Mouse (Mus musculus): ENCODE data around the gene Syn1. TPM values are rescaled to one million over a fixed set of nuclear protein-coding genes. Genes with fewer than 3 reads are reported as not detected.
A peak's percentile ranks its signal among the peaks of the same experiment; 100 is the strongest.

The Syn1 gene
- polyA plus RNA-seq, 1 experiment from 2014 or later = 2.1 TPM

DNA sequence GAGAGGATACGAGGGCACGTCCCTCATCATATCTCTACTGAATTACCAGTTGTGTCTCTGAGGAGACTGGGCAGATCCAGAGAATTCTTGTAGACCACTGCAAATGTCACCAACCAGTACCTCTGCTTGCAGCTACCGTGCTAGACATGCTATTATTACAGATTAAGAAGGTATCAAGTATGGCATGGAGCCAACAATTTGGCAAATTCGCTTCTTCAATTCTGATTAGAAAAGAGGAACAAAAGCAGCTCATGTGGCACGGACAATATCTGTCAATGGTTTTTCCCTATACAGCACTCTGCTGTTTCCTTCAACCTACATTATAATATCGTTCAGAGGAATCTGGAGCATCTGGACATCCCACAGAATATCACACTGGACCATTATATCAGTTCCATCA, 7.1 kb downstream of the Syn1 start:
- Histone ChIP-seq H3K4me1 (no peaks in the 10 kb centered on the region), H3K9me3 (no peaks in the 10 kb centered on the region), H3K27me3 (ENCODE audit: poor library complexity, severe bottlenecking) (no peaks in the 10 kb centered on the region; the same call in 1 of the 2 replicates), H3K4me3 (no peak overlapping the region), H3K27ac (no peak overlapping the region), H3K36me3 (replicated peaks) (no peaks in the 10 kb centered on the region)
- 83% methylated on average over 6 of the region's 6 CpGs for WGBS
- no peak for DNase-seq (ENCODE audit: extremely low spot score, low spot score)

DNA sequence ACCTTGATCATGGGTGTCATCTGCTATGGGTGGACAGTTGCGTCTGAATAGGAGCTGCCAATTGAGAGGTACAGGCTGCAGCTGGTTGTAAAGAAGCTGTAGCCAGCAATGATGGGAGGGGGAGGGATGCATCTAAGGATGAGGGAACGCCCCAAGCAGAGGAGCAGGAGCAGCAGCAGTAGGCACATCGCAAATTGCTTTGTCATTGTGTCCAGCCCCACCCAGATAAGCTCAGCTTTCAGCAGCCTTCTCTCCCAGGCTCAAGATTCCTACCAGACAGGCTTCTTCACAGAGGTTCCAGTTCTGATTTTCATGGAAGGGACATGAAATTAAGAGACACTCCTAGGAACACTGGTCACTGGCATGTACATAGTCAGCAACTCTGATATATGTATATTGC, 10.7 kb downstream of the Syn1 start:
- Histone ChIP-seq H3K4me3 (no peak overlapping the region), H3K36me3 (replicated peaks) (no peaks in the 10 kb centered on the region), H3K27ac (no peak overlapping the region), H3K27me3 (ENCODE audit: poor library complexity, severe bottlenecking) (no peaks in the 10 kb centered on the region), H3K9me3 (no peaks in the 10 kb centered on the region), H3K4me1 (no peaks in the 10 kb centered on the region)
- no peak for DNase-seq (ENCODE audit: extremely low spot score, low spot score)
- WGBS = 49% methylated on average over 3 of the region's 3 CpGs

DNA sequence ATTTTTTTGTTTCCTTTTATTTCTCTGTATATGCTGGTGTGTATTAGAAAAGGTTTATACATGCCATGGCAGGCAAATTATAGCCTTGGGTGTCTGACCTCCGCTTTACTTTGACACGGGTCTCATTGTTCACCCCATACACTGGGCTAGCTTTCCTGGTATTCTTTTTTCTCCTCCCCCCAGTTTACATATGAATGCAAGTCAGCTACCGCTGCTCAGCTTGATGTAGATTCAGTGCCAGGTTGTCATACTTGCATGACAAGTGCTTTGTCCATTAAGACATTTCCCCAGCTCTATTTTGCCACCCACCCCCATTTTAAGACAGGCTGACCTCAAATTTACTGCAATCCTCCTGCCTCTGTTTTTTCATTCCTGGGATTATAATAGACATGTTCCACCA, 45.6 kb downstream of the Syn1 start:
- peaks cover 8% of the 10 kb centered on the region for H3K4me1 ChIP-seq
- no peak overlapping the region for H3K27ac ChIP-seq
- no peaks in the 10 kb centered on the region for H3K36me3 ChIP-seq (replicated peaks)
- no peak overlapping the region for H3K4me3 ChIP-seq
- no peaks in the 10 kb centered on the region for H3K27me3 ChIP-seq (ENCODE audit: poor library complexity, severe bottlenecking)
- H3K9me3 ChIP-seq = no peaks in the 10 kb centered on the region
- DNase-seq (ENCODE audit: extremely low spot score, low spot score) = no peak
- WGBS = 57% methylated on average over 3 of the region's 3 CpGs

DNA sequence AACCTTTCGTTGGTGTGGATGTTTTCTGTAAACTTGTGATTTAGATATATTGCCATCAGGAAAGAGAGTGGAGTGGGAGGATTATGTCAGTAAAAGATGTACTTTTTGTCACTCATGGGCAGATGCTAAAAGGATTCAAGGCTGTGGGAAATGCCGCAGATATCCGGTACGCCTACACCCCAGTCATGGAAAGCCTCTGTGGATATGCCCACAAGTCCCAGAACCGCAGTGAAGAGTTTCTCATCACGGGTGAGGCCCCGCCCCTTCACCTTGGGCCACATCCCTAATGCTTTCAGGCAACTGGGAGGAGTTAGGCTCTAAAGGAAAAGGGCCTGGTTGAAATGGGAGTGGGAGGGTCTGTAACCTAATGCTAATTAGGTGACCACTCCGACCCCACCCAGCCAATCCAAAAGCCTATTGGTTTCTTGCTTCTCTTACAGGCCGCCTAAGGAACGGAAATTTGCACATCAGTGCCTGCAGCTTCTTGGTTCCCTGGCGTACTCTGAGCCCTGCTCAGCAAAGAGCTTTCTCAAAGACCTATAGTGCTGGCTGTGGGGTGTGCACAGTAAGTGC, 47.8 kb downstream of the Syn1 start:
- DNase-seq (ENCODE audit: extremely low spot score, low spot score) = peak; percentile 17
- Histone ChIP-seq H3K36me3 (replicated peaks) (no peaks in the 10 kb centered on the region), H3K9me3 (no peaks in the 10 kb centered on the region), H3K4me1 (peaks cover 15% of the 10 kb centered on the region), H3K27ac (no peak overlapping the region), H3K4me3 (no peak overlapping the region), H3K27me3 (ENCODE audit: poor library complexity, severe bottlenecking) (no peaks in the 10 kb centered on the region)
- 31% methylated on average over 11 of the region's 11 CpGs for WGBS

DNA sequence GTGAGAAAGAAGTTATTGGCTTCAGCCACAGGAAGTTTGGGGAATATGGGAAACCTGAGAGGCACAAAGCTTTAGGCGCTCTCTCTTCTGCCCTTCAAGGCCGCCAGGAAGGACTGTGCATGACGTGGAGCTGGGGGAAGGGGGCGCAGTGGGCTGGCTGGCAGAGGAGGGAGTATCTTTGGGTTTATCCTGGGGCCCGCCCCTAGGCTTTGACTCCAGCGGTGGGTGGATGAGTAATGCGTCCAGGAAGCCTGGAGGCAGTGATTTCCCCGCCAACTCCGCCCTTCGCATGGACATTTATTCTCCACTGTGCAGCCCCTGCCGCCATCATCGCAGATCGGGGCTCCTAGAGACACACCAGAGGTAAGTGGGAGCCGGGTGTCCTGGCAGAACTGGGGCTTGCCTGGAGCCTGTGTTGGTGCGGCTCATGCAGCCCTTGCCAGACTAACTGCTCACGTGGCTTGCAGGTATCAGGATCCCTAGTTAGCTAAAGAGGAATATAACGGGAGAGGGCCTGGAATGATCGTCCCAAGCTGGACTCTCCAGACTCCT, 50.8 kb downstream of the Syn1 start, which contains the start of gene Timp1:
Timp1 (plus strand) TSS at position 205 of the 552 bp plus-strand sequence.
- Histone ChIP-seq H3K4me3 (peak within 1 kb of the TSS; percentile 39), H3K27ac (no peak within 1 kb of the TSS), H3K9me3 (no peaks in the 10 kb centered on the region), H3K27me3 (ENCODE audit: poor library complexity, severe bottlenecking) (no peaks in the 10 kb centered on the region), H3K4me1 (peaks cover 15% of the 10 kb centered on the region), H3K36me3 (replicated peaks) (no peaks in the 10 kb centered on the region)
- peak; percentile 37 for DNase-seq (ENCODE audit: extremely low spot score, low spot score)
- 22% methylated on average over 18 of the region's 18 CpGs for WGBS

DNA sequence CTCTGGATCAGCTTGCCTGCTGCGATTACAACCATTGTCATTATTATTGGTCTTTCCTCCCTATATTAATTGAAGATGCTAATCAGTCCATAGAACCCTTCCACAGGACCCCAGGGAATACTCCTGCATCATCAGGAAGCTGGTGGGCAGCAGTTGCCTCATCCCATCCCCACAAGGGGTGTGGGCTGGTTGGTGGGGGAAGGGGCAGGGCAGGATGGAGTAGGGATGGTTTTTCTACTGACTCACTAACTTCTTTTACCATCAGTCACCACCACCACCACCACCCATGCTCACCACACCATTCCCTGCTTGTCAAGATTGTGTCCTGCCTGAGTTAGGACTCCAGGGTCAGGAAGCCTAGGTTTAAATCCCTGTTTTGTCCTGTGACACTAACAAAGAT, 51.6 kb downstream of the Syn1 start:
- no peak overlapping the region for H3K4me3 ChIP-seq
- WGBS = 96% methylated on average over 1 of the region's 1 CpGs

DNA sequence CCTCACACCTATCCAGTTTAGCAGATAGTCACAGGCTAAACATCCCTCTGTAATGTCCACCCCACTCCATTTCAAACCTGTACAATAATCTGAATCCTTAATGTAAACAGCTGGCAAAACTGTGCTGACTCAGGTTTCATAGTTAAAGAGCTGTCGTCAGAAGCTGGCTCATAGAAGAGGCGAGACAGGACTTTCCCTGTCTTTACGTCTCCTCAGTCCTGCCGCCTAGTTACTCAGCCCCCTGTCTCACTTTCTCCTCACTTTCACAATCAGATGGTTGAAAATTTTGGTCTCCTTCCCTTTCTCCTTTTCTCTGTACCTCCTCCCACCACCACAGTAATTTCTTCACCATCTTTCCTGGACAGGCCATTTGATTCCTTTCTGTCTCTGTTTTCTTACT, 52.7 kb downstream of the Syn1 start:
- no peaks in the 10 kb centered on the region for H3K27me3 ChIP-seq (ENCODE audit: poor library complexity, severe bottlenecking)
- no peaks in the 10 kb centered on the region for H3K36me3 ChIP-seq (replicated peaks)
- no peak overlapping the region for H3K4me3 ChIP-seq
- 0 out of 2 replicates have a peak, but pooled peaks cover under 1% of the 10 kb centered on the region for H3K9me3 ChIP-seq
- DNase-seq (ENCODE audit: extremely low spot score, low spot score) = no peak
- peaks cover 9% of the 10 kb centered on the region for H3K4me1 ChIP-seq
- 66% methylated on average over 4 of the region's 4 CpGs for WGBS
- H3K27ac ChIP-seq = no peak overlapping the region

More for the DNA sequence above, 51.6 kb downstream of the Syn1 start:
- H3K27ac ChIP-seq = no peak overlapping the region
- H3K4me1 ChIP-seq = peaks cover 15% of the 10 kb centered on the region
- H3K9me3 ChIP-seq = no peaks in the 10 kb centered on the region
- DNase-seq (ENCODE audit: extremely low spot score, low spot score) = no peak
- H3K36me3 ChIP-seq (replicated peaks) = no peaks in the 10 kb centered on the region
- H3K27me3 ChIP-seq (ENCODE audit: poor library complexity, severe bottlenecking) = no peaks in the 10 kb centered on the region

DNA sequence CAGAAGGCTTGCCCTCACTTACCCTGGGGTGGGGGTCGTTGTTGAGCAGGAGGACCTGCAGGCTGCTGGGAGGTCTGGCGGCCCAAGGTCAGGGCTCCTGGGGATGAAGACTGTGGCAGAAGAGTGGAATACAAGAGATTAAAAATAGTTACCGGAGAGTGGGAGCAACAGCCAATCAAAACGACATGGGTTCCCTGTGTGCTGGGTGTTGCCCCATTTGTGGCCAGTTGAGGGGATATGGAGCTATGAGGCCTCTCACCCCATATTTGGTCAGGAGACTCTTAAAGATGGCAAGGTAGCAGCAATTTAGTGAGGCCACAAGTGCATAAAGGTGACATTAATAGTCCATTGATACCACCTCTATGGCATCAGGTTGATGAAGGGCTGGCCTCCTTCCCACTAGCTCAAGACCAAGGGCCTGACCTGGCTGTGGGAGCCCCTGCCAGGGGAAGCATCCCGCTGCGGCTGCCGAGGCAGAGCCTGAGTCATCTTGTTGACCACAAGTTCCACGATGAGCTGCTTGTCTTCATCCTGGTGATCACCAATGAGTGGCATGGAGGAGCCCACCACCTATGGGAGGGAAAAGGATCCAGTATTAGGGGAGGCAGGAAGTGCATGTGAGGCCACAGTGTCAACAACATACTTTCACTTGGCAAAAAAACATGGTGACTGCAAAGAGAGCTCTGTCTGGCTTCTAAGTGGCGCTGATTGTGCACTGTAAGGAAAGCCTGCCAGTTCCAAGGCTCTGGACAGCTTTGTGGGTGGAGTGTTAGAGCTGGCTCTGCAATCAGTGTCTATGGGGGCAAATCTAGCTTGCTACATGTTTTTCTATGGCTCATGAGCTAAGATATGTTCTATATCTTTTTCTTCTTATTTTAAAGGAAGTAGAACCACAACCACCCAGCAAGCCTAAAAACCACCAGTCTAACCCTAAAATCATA, 57.4 kb downstream of the Syn1 start:
- Histone ChIP-seq H3K36me3 (replicated peaks) (peaks cover 11% of the 10 kb centered on the region), H3K4me3 (no peak overlapping the region), H3K27me3 (ENCODE audit: poor library complexity, severe bottlenecking) (no peaks in the 10 kb centered on the region), H3K4me1 (peaks cover 9% of the 10 kb centered on the region), H3K27ac (no peak overlapping the region), H3K9me3 (peaks cover 6% of the 10 kb centered on the region; the same call in 1 of the 2 replicates)
- no peak for DNase-seq (ENCODE audit: extremely low spot score, low spot score)
- 90% methylated on average over 9 of the region's 9 CpGs for WGBS

DNA sequence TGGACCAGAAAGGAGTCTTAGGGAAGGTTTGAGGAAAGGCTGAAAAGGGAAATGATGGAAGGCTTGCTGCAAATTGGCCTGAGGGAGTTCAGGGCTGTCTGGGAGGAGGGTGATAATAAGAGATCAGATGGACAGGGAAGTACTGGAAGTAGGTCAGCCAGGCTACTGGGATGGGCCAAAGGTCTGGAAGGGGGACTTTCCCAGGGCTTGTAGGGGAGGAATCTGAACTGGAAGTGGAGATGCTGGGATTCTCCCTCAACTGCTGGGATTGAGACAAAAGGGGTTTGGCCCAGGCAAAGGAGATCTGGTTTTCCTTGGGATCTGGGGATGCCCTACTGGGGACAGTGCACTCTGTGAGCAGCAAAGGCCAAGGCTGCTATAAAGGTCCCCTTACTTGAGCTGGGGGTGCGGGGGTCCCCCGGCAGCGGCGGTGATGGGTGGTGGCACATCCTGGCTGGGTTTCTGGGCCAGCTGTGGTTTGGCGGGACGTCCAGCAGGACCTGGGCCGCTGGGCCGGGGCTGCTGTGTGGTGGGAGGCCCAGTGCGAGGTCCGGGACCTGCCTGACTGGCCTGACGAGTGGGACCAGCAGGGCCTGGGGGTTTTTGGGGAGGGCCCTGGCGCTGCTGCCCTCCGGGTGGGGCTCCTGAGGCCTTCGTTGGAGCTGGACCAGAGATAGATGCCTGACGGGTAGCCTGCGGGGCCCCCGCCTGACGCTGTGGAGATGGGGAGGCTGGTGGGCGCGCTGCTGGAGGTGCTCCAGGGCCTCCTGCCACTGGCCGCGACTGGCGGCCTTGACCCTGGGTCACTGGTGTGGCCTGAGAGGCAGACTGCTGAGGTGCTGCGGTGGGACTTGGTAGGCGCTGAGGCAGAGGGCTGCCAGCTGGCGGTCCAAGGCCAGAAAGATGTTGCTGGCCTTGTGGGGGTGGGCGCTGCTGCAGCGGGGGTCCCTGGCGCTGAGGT, 58.4 kb downstream of the Syn1 start:
- Histone ChIP-seq H3K9me3 (peaks cover 6% of the 10 kb centered on the region; the same call in 1 of the 2 replicates), H3K27me3 (ENCODE audit: poor library complexity, severe bottlenecking) (no peaks in the 10 kb centered on the region), H3K4me3 (no peak overlapping the region), H3K27ac (peak overlapping the region; percentile 65), H3K4me1 (peaks cover 9% of the 10 kb centered on the region), H3K36me3 (replicated peaks) (peaks cover 21% of the 10 kb centered on the region)
- WGBS = 45% methylated on average over 29 of the region's 29 CpGs
- DNase-seq (ENCODE audit: extremely low spot score, low spot score) = no peak

DNA sequence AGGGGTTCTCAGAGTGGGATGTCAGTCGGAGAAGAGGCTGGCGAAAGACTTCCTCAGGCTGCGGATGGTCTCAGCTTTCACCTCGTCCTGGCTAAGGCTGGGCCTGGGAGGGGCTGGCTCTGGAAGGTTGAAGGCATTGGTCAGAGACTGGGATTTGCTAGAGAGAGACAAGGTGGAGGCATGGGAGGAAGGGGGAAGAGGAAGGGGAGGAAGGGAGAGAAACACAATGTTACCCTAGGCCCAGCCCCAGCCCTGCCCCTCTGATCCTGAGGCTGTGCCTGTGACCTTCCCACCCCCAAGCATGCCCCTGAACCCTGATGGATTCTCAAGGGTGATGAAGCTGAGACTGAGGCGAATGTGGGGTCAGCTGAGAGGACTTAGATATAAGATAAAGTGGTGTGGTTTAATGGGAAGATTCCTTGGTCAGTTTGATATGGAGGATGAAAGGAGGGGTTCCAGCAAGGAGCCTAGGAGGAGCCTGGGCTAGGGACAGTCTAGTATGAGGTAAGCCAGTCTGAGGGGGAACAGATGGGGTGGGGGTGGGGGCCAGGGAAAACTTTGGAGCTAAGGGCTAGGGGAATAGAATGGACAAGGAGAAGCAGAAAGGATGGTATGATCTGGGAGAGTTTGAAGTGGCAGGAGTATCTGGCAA, 59.2 kb downstream of the Syn1 start:
- H3K4me3 ChIP-seq = no peak overlapping the region
- H3K9me3 ChIP-seq = peaks cover 6% of the 10 kb centered on the region; the same call in 1 of the 2 replicates
- DNase-seq (ENCODE audit: extremely low spot score, low spot score) = no peak
- H3K4me1 ChIP-seq = peaks cover 9% of the 10 kb centered on the region
- no peak overlapping the region for H3K27ac ChIP-seq
- H3K36me3 ChIP-seq (replicated peaks) = peaks cover 28% of the 10 kb centered on the region
- H3K27me3 ChIP-seq (ENCODE audit: poor library complexity, severe bottlenecking) = no peaks in the 10 kb centered on the region
- WGBS = 51% methylated on average over 5 of the region's 5 CpGs

DNA sequence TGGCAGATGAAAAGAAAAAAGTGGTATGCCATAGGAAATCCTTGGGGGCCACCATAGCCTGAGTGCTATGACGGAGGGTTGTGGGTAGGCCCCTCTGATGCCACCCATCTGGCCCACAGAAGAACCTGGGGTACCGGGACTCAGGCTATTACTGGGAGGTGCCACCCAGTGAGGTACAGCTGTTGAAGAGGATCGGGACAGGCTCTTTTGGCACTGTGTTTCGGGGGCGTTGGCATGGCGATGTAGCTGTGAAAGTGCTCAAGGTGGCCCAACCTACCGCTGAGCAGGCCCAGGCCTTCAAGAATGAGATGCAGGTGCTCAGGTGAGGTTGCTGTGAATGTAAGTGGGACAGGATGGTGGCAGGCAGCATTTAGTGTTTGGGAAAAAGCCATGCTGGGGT, 67.0 kb downstream of the Syn1 start:
- H3K4me1 ChIP-seq = peaks cover 6% of the 10 kb centered on the region
- no peaks in the 10 kb centered on the region; the same call in 1 of the 2 replicates for H3K9me3 ChIP-seq
- no peak for DNase-seq (ENCODE audit: extremely low spot score, low spot score)
- H3K36me3 ChIP-seq (replicated peaks) = peaks cover 78% of the 10 kb centered on the region
- no peak overlapping the region for H3K4me3 ChIP-seq
- no peaks in the 10 kb centered on the region for H3K27me3 ChIP-seq (ENCODE audit: poor library complexity, severe bottlenecking)
- WGBS = 95% methylated on average over 7 of the region's 7 CpGs
- no peak overlapping the region for H3K27ac ChIP-seq

Measured in forebrain, embryonic 10.5 days (tissue).